Mouse (Mus musculus): ENCODE measurements around the gene Kpna2. TPM values are rescaled to one million over a fixed set of nuclear protein-coding genes. Genes with fewer than 3 reads are reported as not detected.
A peak's percentile ranks its signal among the peaks of the same experiment; 100 is the strongest.

Kpna2 gene
- 16.0 and 16.1 TPM in 2 replicates for polyA plus RNA-seq (2012; rRNA removed)

- peaks cover 15% of the 10 kb centered on the region for H3K36me3 ChIP-seq (ENCODE audit: control insufficient read depth, insufficient read depth, low read length)
- peak within 1 kb of the TSS; percentile 80 for H3K27ac ChIP-seq (ENCODE audit: insufficient read depth, low read length)
- peak within 1 kb of the TSS; percentile 86 for H3K4me3 ChIP-seq (ENCODE audit: extremely low read depth, insufficient read depth, insufficient read length)
- DNase-seq (ENCODE audit: low read depth in 1 of 2, low spot score in 2 of 2), result peak; percentile 89 to 90
- H3K27me3 ChIP-seq (ENCODE audit: control insufficient read depth, insufficient read depth, low read length), result no peaks in the 10 kb centered on the region
- WGBS, result 1% methylated on average over 60 of the region's 62 CpGs
- TF ChIP-seq CTCF (IDR thresholded peaks at IDR 0.05; ENCODE audit: extremely low read depth, insufficient read depth, insufficient read length, insufficient replicate concordance) (no peak), POLR2A (IDR thresholded peaks at IDR 0.05; ENCODE audit: low read depth, low read length) (peak; percentile 88)
- H3K4me1 ChIP-seq (ENCODE audit: control insufficient read depth, insufficient read depth, insufficient read length), result peaks cover 9% of the 10 kb centered on the region; the same call in 1 of the 2 replicates
These were observed at the start of gene Kpna2 for GRCm38 (mm10) chr11:106999151-106999948. Gene Kpna2 (minus strand): TSS chr11:106999541.

- DNase-seq (ENCODE audit: low read depth in 1 of 2, low spot score in 2 of 2), result no peak
- Histone ChIP-seq H3K4me1 (ENCODE audit: control insufficient read depth, insufficient read depth, insufficient read length) (no peaks in the 10 kb centered on the region), H3K36me3 (ENCODE audit: control insufficient read depth, insufficient read depth, low read length) (peaks cover 37% of the 10 kb centered on the region), H3K4me3 (ENCODE audit: extremely low read depth, insufficient read depth, insufficient read length) (no peak overlapping the region), H3K27me3 (ENCODE audit: control insufficient read depth, insufficient read depth, low read length) (no peaks in the 10 kb centered on the region), H3K27ac (ENCODE audit: insufficient read depth, low read length) (no peak overlapping the region)
- 86% methylated on average over 15 of the region's 15 CpGs for WGBS
- no peak for TF ChIP-seq CTCF (IDR thresholded peaks at IDR 0.05; ENCODE audit: extremely low read depth, insufficient read depth, insufficient read length, insufficient replicate concordance)
- TF ChIP-seq POLR2A (IDR thresholded peaks at IDR 0.05; ENCODE audit: low read depth, low read length), result no peak
These were observed 47.7 kb upstream of the Kpna2 start for GRCm38 (mm10) chr11:107046766-107047620.

GRCm38 (mm10) chr11:107045546-107045945, 46.2 kb upstream of the Kpna2 start:
- no peak for TF ChIP-seq CTCF (IDR thresholded peaks at IDR 0.05; ENCODE audit: extremely low read depth, insufficient read depth, insufficient read length, insufficient replicate concordance)
- Histone ChIP-seq H3K36me3 (ENCODE audit: control insufficient read depth, insufficient read depth, low read length) (peaks cover 36% of the 10 kb centered on the region), H3K27me3 (ENCODE audit: control insufficient read depth, insufficient read depth, low read length) (no peaks in the 10 kb centered on the region), H3K27ac (ENCODE audit: insufficient read depth, low read length) (no peak overlapping the region), H3K4me3 (ENCODE audit: extremely low read depth, insufficient read depth, insufficient read length) (no peak overlapping the region), H3K4me1 (ENCODE audit: control insufficient read depth, insufficient read depth, insufficient read length) (no peaks in the 10 kb centered on the region)
- 86% methylated on average over 4 of the region's 4 CpGs for WGBS
- no peak for DNase-seq (ENCODE audit: low read depth in 1 of 2, low spot score in 2 of 2)

GRCm38 (mm10) chr11:107044321-107044720, 45.0 kb upstream of the Kpna2 start:
- TF ChIP-seq CTCF (IDR thresholded peaks at IDR 0.05; ENCODE audit: extremely low read depth, insufficient read depth, insufficient read length, insufficient replicate concordance) (no peak), POLR2A (IDR thresholded peaks at IDR 0.05; ENCODE audit: low read depth, low read length) (no peak)
- Histone ChIP-seq H3K27ac (ENCODE audit: insufficient read depth, low read length) (no peak overlapping the region), H3K4me1 (ENCODE audit: control insufficient read depth, insufficient read depth, insufficient read length) (no peaks in the 10 kb centered on the region), H3K27me3 (ENCODE audit: control insufficient read depth, insufficient read depth, low read length) (no peaks in the 10 kb centered on the region), H3K36me3 (ENCODE audit: control insufficient read depth, insufficient read depth, low read length) (peaks cover 43% of the 10 kb centered on the region), H3K4me3 (ENCODE audit: extremely low read depth, insufficient read depth, insufficient read length) (no peak overlapping the region)
- peak; percentile 51 to 71 for DNase-seq (ENCODE audit: low read depth in 1 of 2, low spot score in 2 of 2)
- 26% methylated on average over 5 of the region's 5 CpGs for WGBS

DNA sequence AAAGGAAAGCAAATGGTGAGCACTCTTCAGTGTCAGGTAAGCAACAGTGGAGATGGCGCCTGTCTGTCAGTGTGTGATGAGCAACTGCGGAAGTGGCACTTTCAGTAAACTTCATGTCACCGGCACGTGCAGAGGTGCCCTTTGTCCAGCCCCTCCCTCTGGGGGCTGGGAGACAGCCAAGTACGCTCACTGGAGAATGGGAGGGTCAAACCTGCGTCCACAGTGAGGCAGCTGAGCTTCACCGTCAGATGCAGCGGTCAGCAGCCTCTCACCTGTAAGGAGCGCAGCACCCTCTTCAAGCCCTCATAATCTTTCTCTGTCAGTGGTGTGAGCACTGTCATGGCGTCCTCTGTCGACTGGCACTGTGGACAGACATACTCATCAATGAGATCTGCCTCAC, 44.0 kb upstream of the Kpna2 start:
- TF ChIP-seq CTCF (IDR thresholded peaks at IDR 0.05; ENCODE audit: extremely low read depth, insufficient read depth, insufficient read length, insufficient replicate concordance) (no peak), POLR2A (IDR thresholded peaks at IDR 0.05; ENCODE audit: low read depth, low read length) (no peak)

GRCm38 (mm10) chr11:107041396-107041795, 42.1 kb upstream of the Kpna2 start:
- Histone ChIP-seq H3K4me3 (ENCODE audit: extremely low read depth, insufficient read depth, insufficient read length) (no peak overlapping the region), H3K36me3 (ENCODE audit: control insufficient read depth, insufficient read depth, low read length) (peaks cover 39% of the 10 kb centered on the region), H3K4me1 (ENCODE audit: control insufficient read depth, insufficient read depth, insufficient read length) (no peaks in the 10 kb centered on the region), H3K27me3 (ENCODE audit: control insufficient read depth, insufficient read depth, low read length) (no peaks in the 10 kb centered on the region), H3K27ac (ENCODE audit: insufficient read depth, low read length) (no peak overlapping the region)
- no peak for DNase-seq (ENCODE audit: low read depth in 1 of 2, low spot score in 2 of 2)
- TF ChIP-seq CTCF (IDR thresholded peaks at IDR 0.05; ENCODE audit: extremely low read depth, insufficient read depth, insufficient read length, insufficient replicate concordance), result no peak
- TF ChIP-seq POLR2A (IDR thresholded peaks at IDR 0.05; ENCODE audit: low read depth, low read length), result no peak
- WGBS, result 95% methylated on average over 3 of the region's 3 CpGs

More for the DNA sequence above, 44.0 kb upstream of the Kpna2 start:
- Histone ChIP-seq H3K27me3 (ENCODE audit: control insufficient read depth, insufficient read depth, low read length) (no peaks in the 10 kb centered on the region), H3K4me3 (ENCODE audit: extremely low read depth, insufficient read depth, insufficient read length) (no peak overlapping the region), H3K27ac (ENCODE audit: insufficient read depth, low read length) (no peak overlapping the region), H3K4me1 (ENCODE audit: control insufficient read depth, insufficient read depth, insufficient read length) (no peaks in the 10 kb centered on the region), H3K36me3 (ENCODE audit: control insufficient read depth, insufficient read depth, low read length) (peaks cover 48% of the 10 kb centered on the region)
- WGBS, result 96% methylated on average over 11 of the region's 11 CpGs
- DNase-seq (ENCODE audit: low read depth in 1 of 2, low spot score in 2 of 2), result no peak
